Mouse (Mus musculus) ES-Bruce4 (cell line): ENCODE results near the gene Zfp385c. TPM values are rescaled to one million over a fixed set of nuclear protein-coding genes. Genes with fewer than 3 reads are reported as not detected.

ENCODE experiments used
- H3K27ac ChIP-seq: 2 replicates; pipeline ENCODE4 v1.5.1; 2012; ENCODE audit warnings: low read length, inconsistent platforms; ENCODE audit not compliant: insufficient read depth
- H3K27me3 ChIP-seq: 2 replicates; pipeline ENCODE4 v1.6.1; 2012; ENCODE audit warnings: mild to moderate bottlenecking, low read length, inconsistent platforms; ENCODE audit not compliant: control insufficient read depth, poor library complexity, insufficient read depth, severe bottlenecking
- H3K36me3 ChIP-seq: 2 replicates; pipeline ENCODE4 v1.6.1; 2012; ENCODE audit warnings: inconsistent platforms, mild to moderate bottlenecking, low read length, moderate library complexity; ENCODE audit not compliant: control insufficient read depth, poor library complexity, insufficient read depth, severe bottlenecking
- H3K4me1 ChIP-seq: one replicate; pipeline ENCODE4 v1.8.1; 2011; ENCODE audit warnings: low read length; ENCODE audit not compliant: control insufficient read depth, insufficient read depth
- H3K4me3 ChIP-seq: 2 replicates; pipeline ENCODE4 v1.5.1; 2011; ENCODE audit warnings: low read depth, mild to moderate bottlenecking, low read length
- H3K9ac ChIP-seq: 2 replicates; pipeline ENCODE4 v1.6.1; 2012; ENCODE audit warnings: low read depth, mild to moderate bottlenecking, inconsistent platforms; ENCODE audit not compliant: poor library complexity, severe bottlenecking
- H3K9me3 ChIP-seq: replicated peaks from 2 replicates; pipeline ENCODE4 v1.6.1; 2012; ENCODE audit warnings: mild to moderate bottlenecking, low read length, inconsistent platforms; ENCODE audit not compliant: control insufficient read depth, poor library complexity, insufficient read depth, severe bottlenecking
- CTCF ChIP-seq: IDR thresholded peaks from one replicate; pipeline ENCODE4 v1.8.1; 2011; ENCODE audit warnings: low read depth, low read length
- EP300 ChIP-seq: IDR thresholded peaks from 2 replicates; pipeline ENCODE4 v1.6.1; 2011; ENCODE audit warnings: low read depth, low read length; ENCODE audit not compliant: insufficient read depth
- POLR2A ChIP-seq: IDR thresholded peaks from one replicate; pipeline ENCODE4 v1.8.1; 2011; ENCODE audit warnings: low read length; ENCODE audit not compliant: insufficient read depth
- polyA plus RNA-seq: library from polyadenylated mRNA; stranded (reverse); fragments of >200 nt; gene quantifications from 2 replicates; pipeline ENCODE4 v1.2.4, GENCODE M21; 2011; ENCODE audit warnings: low read depth; ENCODE audit not compliant: missing spikeins, insufficient read depth, insufficient read length

Zfp385c gene
- polyA plus RNA-seq, 1 experiment = 1.9 TPM

GRCm38 (mm10) chr11:100626701-100627195 lies 65.5 kb downstream of the Zfp385c start:
- no peaks in the 10 kb centered on the region for H3K27me3 ChIP-seq
- peaks cover 2% of the 10 kb centered on the region for H3K4me1 ChIP-seq
- peak overlapping the region; percentile 27 for H3K4me3 ChIP-seq
- TF ChIP-seq POLR2A = no peak
- peak; percentile 31; the same call in 1 of the 2 replicates for TF ChIP-seq EP300
- TF ChIP-seq CTCF = peak; percentile 82
- H3K27ac ChIP-seq = no peak overlapping the region
- no peaks in the 10 kb centered on the region for H3K36me3 ChIP-seq
- no peaks in the 10 kb centered on the region for H3K9me3 ChIP-seq
- no peak overlapping the region for H3K9ac ChIP-seq

DNA sequence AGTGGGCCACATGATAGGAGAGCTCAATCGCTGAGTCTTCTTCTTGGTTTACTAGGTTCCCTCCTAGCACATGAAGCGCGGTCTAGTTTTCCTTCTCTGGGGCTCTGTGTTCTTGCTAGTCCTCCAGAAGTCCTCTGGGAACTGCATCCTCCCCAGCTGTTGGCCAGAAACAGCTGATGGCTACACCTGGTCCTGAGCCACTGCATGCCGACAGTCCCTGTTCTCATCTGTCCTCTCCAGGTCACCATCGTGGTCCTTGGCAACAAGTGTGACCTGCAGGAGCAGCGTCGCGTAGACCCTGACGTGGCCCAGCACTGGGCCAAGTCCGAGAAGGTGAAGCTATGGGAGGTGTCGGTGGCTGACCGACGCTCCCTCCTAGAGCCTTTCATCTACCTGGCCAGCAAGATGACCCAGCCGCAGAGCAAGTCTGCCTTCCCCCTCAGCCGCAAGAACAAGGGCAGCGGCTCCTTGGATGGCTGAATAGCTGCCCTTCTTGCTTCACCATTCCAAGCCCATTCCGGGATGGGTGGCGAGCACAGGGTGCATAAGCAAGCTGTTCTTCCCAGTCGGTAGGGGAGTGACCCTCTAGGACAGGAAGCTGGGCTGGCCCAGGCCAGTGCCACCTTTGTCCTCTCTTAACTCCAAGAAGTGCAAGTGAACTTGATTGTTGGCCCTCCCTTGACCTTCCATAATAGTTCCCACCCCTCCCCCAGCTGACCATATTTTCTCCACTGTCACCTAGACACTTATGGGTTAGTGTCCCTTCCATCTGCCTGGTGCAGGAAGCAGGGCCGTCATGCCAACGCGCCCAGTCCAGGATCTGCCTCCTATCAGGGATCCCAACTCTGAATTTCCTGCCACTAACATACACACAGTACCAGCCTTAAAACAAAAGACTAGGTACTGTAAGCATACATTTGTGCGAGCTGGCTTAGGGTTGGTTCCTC lies 66.2 kb downstream of the Zfp385c start:
- H3K36me3 ChIP-seq = no peaks in the 10 kb centered on the region
- H3K9ac ChIP-seq = no peak overlapping the region
- peak overlapping the region; percentile 7; the same call in 1 of the 2 replicates for H3K4me3 ChIP-seq
- H3K27ac ChIP-seq = peak overlapping the region; percentile 5; the same call in 1 of the 2 replicates
- H3K4me1 ChIP-seq = peaks cover 2% of the 10 kb centered on the region
- H3K9me3 ChIP-seq = no peaks in the 10 kb centered on the region
- no peaks in the 10 kb centered on the region for H3K27me3 ChIP-seq
- no peak for TF ChIP-seq CTCF
- no peak for TF ChIP-seq POLR2A
- no peak for TF ChIP-seq EP300

- Histone ChIP-seq H3K4me1 (peaks cover 2% of the 10 kb centered on the region), H3K4me3 (no peak overlapping the region), H3K9ac (peak overlapping the region; percentile 89), H3K27me3 (no peaks in the 10 kb centered on the region), H3K36me3 (no peaks in the 10 kb centered on the region), H3K9me3 (no peaks in the 10 kb centered on the region), H3K27ac (no peak overlapping the region)
- TF ChIP-seq EP300 (no peak), CTCF (no peak), POLR2A (no peak)
Observed at GRCm38 (mm10) chr11:100623867-100624266, 68.4 kb downstream of the Zfp385c start.

DNA sequence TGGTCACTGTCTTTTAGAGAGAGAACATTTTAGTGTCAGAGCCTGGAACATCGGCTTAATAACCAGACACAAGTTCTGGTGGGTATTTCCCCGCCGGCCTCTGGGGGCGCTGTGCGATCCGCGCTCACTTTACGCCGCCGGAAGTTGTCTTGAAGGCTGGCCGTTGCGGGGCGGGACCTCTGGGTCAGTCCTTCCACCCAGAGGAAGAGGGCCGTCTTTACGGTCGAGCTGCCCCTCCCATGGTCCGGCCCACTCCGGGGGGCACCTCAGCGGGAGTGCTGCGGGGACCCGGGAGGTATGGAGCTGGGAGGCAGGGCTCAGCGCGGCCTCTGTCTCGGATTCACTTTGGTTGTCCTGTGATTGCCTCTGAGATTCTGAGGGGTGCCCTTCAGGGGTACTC lies 69.5 kb downstream of the Zfp385c start:
- TF ChIP-seq CTCF (peak; percentile 80), POLR2A (peak; percentile 37), EP300 (peak; percentile 43; the same call in 1 of the 2 replicates)
- H3K9ac ChIP-seq = peak overlapping the region; percentile 89
- no peaks in the 10 kb centered on the region for H3K9me3 ChIP-seq
- no peak overlapping the region for H3K27ac ChIP-seq
- no peaks in the 10 kb centered on the region for H3K27me3 ChIP-seq
- no peaks in the 10 kb centered on the region for H3K36me3 ChIP-seq
- peak overlapping the region; percentile 75 for H3K4me3 ChIP-seq
- peaks cover 2% of the 10 kb centered on the region for H3K4me1 ChIP-seq

GRCm38 (mm10) chr11:100619982-100620381 lies 72.3 kb downstream of the Zfp385c start, which contains the start of gene Dnajc7:
Gene Dnajc7, minus strand, starts transcription at chr11:100620168.
- Histone ChIP-seq H3K27me3 (no peaks in the 10 kb centered on the region), H3K9me3 (no peaks in the 10 kb centered on the region), H3K9ac (peak within 1 kb of the TSS; percentile 89), H3K27ac (peak within 1 kb of the TSS; percentile 95), H3K36me3 (no peaks in the 10 kb centered on the region), H3K4me3 (peak within 1 kb of the TSS; percentile 100), H3K4me1 (no peaks in the 10 kb centered on the region)
- no peak for TF ChIP-seq POLR2A
- TF ChIP-seq CTCF = no peak
- TF ChIP-seq EP300 = no peak

GRCm38 (mm10) chr11:100619485-100619975 lies 72.7 kb downstream of the Zfp385c start:
- Histone ChIP-seq H3K27ac (peak overlapping the region; percentile 95), H3K9me3 (no peaks in the 10 kb centered on the region)
- TF ChIP-seq EP300 (no peak), CTCF (peak; percentile 61)

More at GRCm38 (mm10) chr11:100619485-100619975, 72.7 kb downstream of the Zfp385c start:
- no peaks in the 10 kb centered on the region for H3K36me3 ChIP-seq
- no peaks in the 10 kb centered on the region for H3K27me3 ChIP-seq
- H3K9ac ChIP-seq = peak overlapping the region; percentile 89
- H3K4me3 ChIP-seq = peak overlapping the region; percentile 100
- H3K4me1 ChIP-seq = no peaks in the 10 kb centered on the region
